Mouse (Mus musculus): Measurements from ENCODE around the gene Mitf. TPM values are rescaled to one million over a fixed set of nuclear protein-coding genes. Genes with fewer than 3 reads are reported as not detected.

Mitf gene
- polyA plus RNA-seq, 1 experiment from 2014 or later = 1.5 TPM

DNA sequence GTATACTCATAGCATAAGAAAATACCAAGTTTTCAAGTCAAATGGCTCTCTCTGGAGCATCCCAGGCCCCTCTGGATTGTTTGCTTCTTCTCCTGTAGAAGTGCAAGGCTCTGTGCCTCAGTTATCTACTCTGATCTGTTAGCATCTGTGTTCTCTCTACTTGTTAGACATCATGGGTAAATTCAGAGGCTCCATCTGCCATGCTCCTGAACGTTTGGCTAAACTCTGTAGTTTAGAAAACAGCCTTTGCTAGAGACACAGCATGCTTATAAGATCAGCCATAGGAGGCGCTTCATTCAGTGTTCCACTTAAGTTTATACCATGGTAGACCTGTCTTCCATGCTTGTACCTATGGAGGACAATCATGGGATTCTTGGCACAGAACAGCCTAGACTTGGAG is 39.0 kb upstream of the Mitf start:
- H3K27me3 ChIP-seq (ENCODE audit: control insufficient read depth, insufficient read depth, low read length) = no peaks in the 10 kb centered on the region
- WGBS = 77% methylated on average over 2 of the region's 2 CpGs
- no peaks in the 10 kb centered on the region for H3K9me3 ChIP-seq (ENCODE audit: control insufficient read depth, low read length)
- H3K4me3 ChIP-seq (ENCODE audit: low read depth, low read length) = no peak overlapping the region
- H3K9ac ChIP-seq (ENCODE audit: low read length) = no peak overlapping the region
- no peaks in the 10 kb centered on the region for H3K4me1 ChIP-seq (replicated peaks; ENCODE audit: control insufficient read depth, insufficient read depth)
- H3K36me3 ChIP-seq (ENCODE audit: control insufficient read depth, insufficient read depth, low read length) = no peaks in the 10 kb centered on the region
- H3K27ac ChIP-seq (replicated peaks) = no peak overlapping the region
- TF ChIP-seq EP300 (optimal IDR thresholded peaks at IDR 0.05) = no peak
- no peak for TF ChIP-seq CTCF (IDR thresholded peaks at IDR 0.05; ENCODE audit: low read depth)
- no peak overlapping the region for H3K4me2 ChIP-seq (replicated peaks; ENCODE audit: low read depth)
- DNase-seq (ENCODE audit: low spot score) = no peak
- no peak for ATAC-seq (ENCODE audit: low FRiP score, low TSS enrichment)

DNA sequence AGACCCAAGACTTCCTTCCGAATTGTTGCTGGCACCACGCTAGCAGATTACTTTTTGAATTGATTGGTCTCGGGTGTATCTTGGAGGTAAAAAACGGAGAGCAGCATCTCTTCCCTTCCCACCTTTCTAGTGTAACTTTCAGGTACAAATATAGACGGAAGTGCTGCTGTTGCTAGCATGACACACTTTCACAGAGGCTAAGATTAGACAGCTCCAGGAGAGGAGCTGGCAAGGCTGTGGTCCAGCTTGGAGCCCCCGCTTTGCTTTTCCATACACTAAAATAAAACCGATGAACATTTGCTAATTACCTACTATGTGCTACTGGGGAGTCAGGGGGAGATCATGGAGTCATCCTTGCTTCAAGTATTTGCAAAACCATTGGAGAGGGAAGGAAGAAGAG is 37.3 kb upstream of the Mitf start:
- ATAC-seq (ENCODE audit: low FRiP score, low TSS enrichment) = no peak

DNA sequence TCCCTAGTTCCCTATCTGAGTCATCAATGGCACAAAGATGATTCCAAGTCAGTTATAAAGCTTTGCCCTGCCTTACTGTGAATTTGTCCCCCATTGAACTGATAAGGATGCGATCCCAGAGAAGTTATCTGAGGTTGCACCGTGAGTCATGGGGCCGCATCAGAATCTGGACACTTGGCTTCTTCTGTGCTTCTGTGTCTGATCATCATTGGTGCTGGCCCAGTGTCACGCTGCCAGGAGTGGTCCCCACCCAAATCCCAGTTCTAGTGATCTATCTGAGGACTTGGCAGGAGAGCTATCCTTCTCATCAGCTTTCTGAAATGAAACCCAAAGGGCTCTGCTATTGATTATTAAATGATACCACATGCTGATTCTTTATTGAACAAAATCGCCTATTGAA is 25.5 kb upstream of the Mitf start:
- WGBS = 87% methylated on average over 5 of the region's 5 CpGs
- Histone ChIP-seq H3K9me3 (ENCODE audit: control insufficient read depth, low read length) (no peaks in the 10 kb centered on the region), H3K27ac (replicated peaks) (no peak overlapping the region), H3K27me3 (ENCODE audit: control insufficient read depth, insufficient read depth, low read length) (no peaks in the 10 kb centered on the region), H3K4me2 (replicated peaks; ENCODE audit: low read depth) (no peak overlapping the region), H3K4me1 (replicated peaks; ENCODE audit: control insufficient read depth, insufficient read depth) (no peaks in the 10 kb centered on the region), H3K9ac (ENCODE audit: low read length) (no peak overlapping the region), H3K4me3 (ENCODE audit: low read depth, low read length) (no peak overlapping the region), H3K36me3 (ENCODE audit: control insufficient read depth, insufficient read depth, low read length) (no peaks in the 10 kb centered on the region)
- no peak for TF ChIP-seq EP300 (optimal IDR thresholded peaks at IDR 0.05)
- no peak for TF ChIP-seq CTCF (IDR thresholded peaks at IDR 0.05; ENCODE audit: low read depth)
- ATAC-seq (ENCODE audit: low FRiP score, low TSS enrichment) (no peak), DNase-seq (ENCODE audit: low spot score) (no peak)

More for the DNA sequence above, 37.3 kb upstream of the Mitf start:
- Histone ChIP-seq H3K36me3 (ENCODE audit: control insufficient read depth, insufficient read depth, low read length) (no peaks in the 10 kb centered on the region), H3K4me1 (replicated peaks; ENCODE audit: control insufficient read depth, insufficient read depth) (no peaks in the 10 kb centered on the region), H3K4me2 (replicated peaks; ENCODE audit: low read depth) (no peak overlapping the region), H3K4me3 (ENCODE audit: low read depth, low read length) (no peak overlapping the region), H3K9ac (ENCODE audit: low read length) (no peak overlapping the region), H3K27me3 (ENCODE audit: control insufficient read depth, insufficient read depth, low read length) (no peaks in the 10 kb centered on the region), H3K9me3 (ENCODE audit: control insufficient read depth, low read length) (no peaks in the 10 kb centered on the region), H3K27ac (replicated peaks) (no peak overlapping the region)
- DNase-seq (ENCODE audit: low spot score) = no peak
- WGBS = 87% methylated on average over 7 of the region's 7 CpGs
- TF ChIP-seq EP300 (optimal IDR thresholded peaks at IDR 0.05) (no peak), CTCF (IDR thresholded peaks at IDR 0.05; ENCODE audit: low read depth) (no peak)

DNA sequence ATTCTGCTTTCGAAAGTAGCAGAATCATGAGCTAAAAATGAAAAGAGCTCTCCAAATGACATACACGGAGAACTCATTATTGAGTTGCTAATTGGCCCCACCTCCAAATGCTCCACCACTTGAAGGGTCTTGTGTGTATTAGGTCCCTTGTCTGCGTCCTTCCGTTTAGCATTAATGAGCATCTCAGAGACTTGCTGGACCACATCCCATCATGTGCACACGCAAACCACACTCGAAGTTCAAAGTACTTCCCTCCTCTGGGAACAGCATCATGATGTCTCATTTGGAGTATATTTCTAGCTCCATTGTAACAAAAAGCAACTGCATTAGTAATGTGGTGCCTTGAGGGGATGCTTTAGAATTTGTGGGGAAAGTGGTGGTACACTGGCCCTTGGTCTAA is 24.6 kb upstream of the Mitf start:
- 87% methylated on average over 6 of the region's 6 CpGs for WGBS
- TF ChIP-seq EP300 (optimal IDR thresholded peaks at IDR 0.05) (no peak), CTCF (IDR thresholded peaks at IDR 0.05; ENCODE audit: low read depth) (no peak)
- no peak overlapping the region for H3K27ac ChIP-seq (replicated peaks)
- ATAC-seq (ENCODE audit: low FRiP score, low TSS enrichment) = no peak
- H3K4me3 ChIP-seq (ENCODE audit: low read depth, low read length) = no peak overlapping the region
- H3K4me1 ChIP-seq (replicated peaks; ENCODE audit: control insufficient read depth, insufficient read depth) = no peaks in the 10 kb centered on the region
- no peak overlapping the region for H3K4me2 ChIP-seq (replicated peaks; ENCODE audit: low read depth)
- DNase-seq (ENCODE audit: low spot score) = no peak
- no peaks in the 10 kb centered on the region for H3K36me3 ChIP-seq (ENCODE audit: control insufficient read depth, insufficient read depth, low read length)
- H3K9ac ChIP-seq (ENCODE audit: low read length) = no peak overlapping the region
- H3K9me3 ChIP-seq (ENCODE audit: control insufficient read depth, low read length) = no peaks in the 10 kb centered on the region
- H3K27me3 ChIP-seq (ENCODE audit: control insufficient read depth, insufficient read depth, low read length) = no peaks in the 10 kb centered on the region

DNA sequence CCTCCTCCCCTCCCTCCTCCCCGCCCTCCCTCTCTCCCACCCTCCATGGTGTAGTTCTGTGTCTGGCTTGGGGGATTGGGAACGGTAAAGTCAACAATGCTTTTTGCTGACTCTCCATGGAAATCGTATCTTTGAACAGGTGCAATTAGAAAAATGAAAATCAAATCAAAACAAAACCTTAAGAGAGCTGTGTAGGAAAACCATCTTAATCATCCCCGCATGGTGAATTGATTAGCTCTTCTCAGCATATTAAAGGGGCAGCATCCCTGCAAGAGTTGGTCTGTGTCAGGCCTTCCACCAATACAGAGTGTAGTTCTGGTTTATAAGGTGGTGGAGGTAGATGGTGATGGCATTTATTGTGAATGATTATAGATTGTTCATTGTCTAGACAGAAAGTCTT is 20.0 kb upstream of the Mitf start:
- H3K4me1 ChIP-seq (replicated peaks; ENCODE audit: control insufficient read depth, insufficient read depth) = no peaks in the 10 kb centered on the region
- H3K27me3 ChIP-seq (ENCODE audit: control insufficient read depth, insufficient read depth, low read length) = no peaks in the 10 kb centered on the region
- TF ChIP-seq CTCF (IDR thresholded peaks at IDR 0.05; ENCODE audit: low read depth) (no peak), EP300 (optimal IDR thresholded peaks at IDR 0.05) (no peak)
- DNase-seq (ENCODE audit: low spot score) (no peak), ATAC-seq (ENCODE audit: low FRiP score, low TSS enrichment) (no peak)
- H3K9ac ChIP-seq (ENCODE audit: low read length) = no peak overlapping the region
- no peaks in the 10 kb centered on the region for H3K9me3 ChIP-seq (ENCODE audit: control insufficient read depth, low read length)
- H3K4me3 ChIP-seq (ENCODE audit: low read depth, low read length) = no peak overlapping the region
- no peak overlapping the region for H3K27ac ChIP-seq (replicated peaks)
- no peak overlapping the region for H3K4me2 ChIP-seq (replicated peaks; ENCODE audit: low read depth)
- WGBS = 73% methylated on average over 4 of the region's 4 CpGs
- no peaks in the 10 kb centered on the region for H3K36me3 ChIP-seq (ENCODE audit: control insufficient read depth, insufficient read depth, low read length)

DNA sequence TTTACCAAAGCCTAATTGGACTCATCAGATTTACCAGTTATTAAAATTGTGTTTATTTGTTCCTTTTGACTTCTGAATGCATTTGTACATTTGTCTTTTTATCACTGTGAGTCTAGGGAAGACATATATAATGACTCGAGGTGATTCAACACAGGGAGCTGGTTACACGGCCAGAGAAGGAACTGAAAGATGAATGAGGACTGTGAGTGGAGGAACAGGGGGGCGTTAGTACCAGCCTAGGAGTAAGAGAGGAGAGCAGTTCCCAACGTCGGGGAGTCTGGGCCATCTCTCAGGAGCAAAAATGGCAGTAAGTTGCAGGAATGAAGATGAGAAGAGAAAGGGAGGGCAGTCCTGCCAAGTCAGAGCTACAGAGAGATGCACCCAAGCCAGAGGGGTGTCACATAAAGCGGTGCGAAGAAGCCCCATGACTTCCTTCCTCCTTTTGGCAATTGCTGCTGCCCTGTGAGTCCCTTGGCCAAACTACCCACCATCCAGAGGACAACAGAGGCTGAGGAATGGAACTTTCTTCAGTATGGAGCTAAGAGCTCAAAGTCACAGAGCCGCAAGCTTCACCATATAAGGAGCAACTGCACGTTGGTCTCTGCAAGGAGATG is 18.4 kb upstream of the Mitf start:
- no peak overlapping the region for H3K27ac ChIP-seq (replicated peaks)
- no peak overlapping the region for H3K4me2 ChIP-seq (replicated peaks; ENCODE audit: low read depth)
- TF ChIP-seq CTCF (IDR thresholded peaks at IDR 0.05; ENCODE audit: low read depth) = no peak
- no peak for TF ChIP-seq EP300 (optimal IDR thresholded peaks at IDR 0.05)
- no peaks in the 10 kb centered on the region for H3K36me3 ChIP-seq (ENCODE audit: control insufficient read depth, insufficient read depth, low read length)
- no peak for ATAC-seq (ENCODE audit: low FRiP score, low TSS enrichment)
- H3K4me1 ChIP-seq (replicated peaks; ENCODE audit: control insufficient read depth, insufficient read depth) = no peaks in the 10 kb centered on the region
- H3K27me3 ChIP-seq (ENCODE audit: control insufficient read depth, insufficient read depth, low read length) = no peaks in the 10 kb centered on the region
- no peak overlapping the region for H3K4me3 ChIP-seq (ENCODE audit: low read depth, low read length)
- 72% methylated on average over 9 of the region's 9 CpGs for WGBS
- no peak overlapping the region for H3K9ac ChIP-seq (ENCODE audit: low read length)
- DNase-seq (ENCODE audit: low spot score) = no peak
- no peaks in the 10 kb centered on the region for H3K9me3 ChIP-seq (ENCODE audit: control insufficient read depth, low read length)
